Mouse (Mus musculus) spleen, adult 2 months (tissue): ENCODE measurements around the gene St8sia4.

Source experiments
- CTCF ChIP-seq: fragments of 200-500 bp; IDR thresholded peaks from 2 replicates; pipeline ENCODE4 v1.5.1; 2011; ENCODE audit warnings: mild to moderate bottlenecking, inconsistent platforms; ENCODE audit not compliant: insufficient read depth, insufficient read length, insufficient replicate concordance; ENCODE audit errors: extremely low read depth
- POLR2A ChIP-seq: fragments of 200-500 bp; IDR thresholded peaks from 2 replicates; pipeline ENCODE4 v1.6.1; 2011; ENCODE audit warnings: low read depth, low read length, inconsistent platforms

DNA sequence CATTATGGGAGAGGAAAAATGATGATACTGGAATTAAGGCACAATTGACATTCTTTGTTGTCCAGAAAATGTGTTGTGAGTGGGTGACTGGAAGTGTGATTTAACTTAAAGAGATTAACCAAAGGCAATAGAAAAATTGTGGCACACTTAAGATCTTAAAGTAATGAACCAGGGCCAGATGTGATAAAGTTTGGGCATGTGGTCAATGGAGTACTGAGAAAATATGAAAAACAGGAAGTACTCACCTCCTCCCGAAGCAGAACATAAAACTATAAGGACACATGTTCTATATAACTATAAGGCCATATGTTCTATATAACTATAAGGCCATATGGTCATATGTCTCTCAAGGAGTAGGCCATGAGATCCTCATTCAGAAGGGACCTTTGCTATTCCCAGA, 96.3 kb downstream of the St8sia4 start:
- TF ChIP-seq POLR2A (no peak), CTCF (no peak)
